Mouse (Mus musculus) G1E-ER4 (cell line): ENCODE data around the gene Sox12. TPM values are rescaled to one million over a fixed set of nuclear protein-coding genes. Genes with fewer than 3 reads are reported as not detected.

Experiments used
- GATA1 ChIP-seq: IDR thresholded peaks from one replicate; pipeline ENCODE4 v1.8.0; 2012; ENCODE audit warnings: low read length, inconsistent platforms
- polyA plus RNA-seq: library from polyadenylated mRNA; stranded (reverse); fragments of >175 nt; gene quantifications from 2 replicates; pipeline ENCODE4 v1.2.3, GENCODE M21; 2012

Sox12 gene
- polyA plus RNA-seq, result 55.7 and 57.5 TPM in 2 replicates

- no peak for TF ChIP-seq GATA1
Observed at GRCm38 (mm10) chr2:152397680-152398435, at the start of gene Sox12. Gene Sox12 (minus strand): TSS chr2:152398063.

- TF ChIP-seq GATA1, result no peak
Observed at GRCm38 (mm10) chr2:152447461-152447860, 49.6 kb upstream of the Sox12 start.

- no peak for TF ChIP-seq GATA1
Observed at GRCm38 (mm10) chr2:152446642-152447041, 48.8 kb upstream of the Sox12 start.

- no peak for TF ChIP-seq GATA1
Observed at GRCm38 (mm10) chr2:152443281-152443680, 45.4 kb upstream of the Sox12 start.

- no peak for TF ChIP-seq GATA1
Observed at GRCm38 (mm10) chr2:152442322-152442721, 44.5 kb upstream of the Sox12 start.

- no peak for TF ChIP-seq GATA1
Observed at GRCm38 (mm10) chr2:152439833-152440232, 42.0 kb upstream of the Sox12 start.

GRCm38 (mm10) chr2:152438963-152439362 lies 41.1 kb upstream of the Sox12 start:
- no peak for TF ChIP-seq GATA1

- TF ChIP-seq GATA1, result no peak
Observed at GRCm38 (mm10) chr2:152436983-152437860, 39.4 kb upstream of the Sox12 start.

- TF ChIP-seq GATA1, result no peak
Observed at GRCm38 (mm10) chr2:152436405-152436901, 38.6 kb upstream of the Sox12 start.

- TF ChIP-seq GATA1, result no peak
Observed at GRCm38 (mm10) chr2:152427493-152427892, 29.6 kb upstream of the Sox12 start.

- no peak for TF ChIP-seq GATA1
Observed at GRCm38 (mm10) chr2:152415786-152416185, 17.9 kb upstream of the Sox12 start.

GRCm38 (mm10) chr2:152415287-152415686 lies 17.4 kb upstream of the Sox12 start, which contains the start of gene 6820408C15Rik:
Gene 6820408C15Rik (plus strand): TSS chr2:152415587.
- no peak for TF ChIP-seq GATA1

- no peak for TF ChIP-seq GATA1
Observed at GRCm38 (mm10) chr2:152414591-152415165, 16.8 kb upstream of the Sox12 start, which contains the start of gene Zcchc3. Gene Zcchc3 (minus strand): TSS chr2:152415027.

GRCm38 (mm10) chr2:152413765-152414584 lies 16.1 kb upstream of the Sox12 start:
- TF ChIP-seq GATA1, result no peak
